Mouse (Mus musculus): Measurements from ENCODE around the gene Tm2d1. TPM values are rescaled to one million over a fixed set of nuclear protein-coding genes. Genes with fewer than 3 reads are reported as not detected.
"Not testable (repeated sequence)": the region's sequence is repeated elsewhere in the genome, so short reads cannot be mapped to it uniquely, and the experiment has no call there.

The Tm2d1 gene
- 10 to 100 TPM; 37.5 to 40.7 TPM for total RNA-seq (2021)
- long read RNA-seq, experiment 1, transcript Tm2d1-202 (7 exons, 1,027 nt) = major isoform, 70 of 74 reads
- long read RNA-seq, experiment 1, partial matches to known transcripts = 1 of 74 reads
- long read RNA-seq, experiment 1, other reads (novel, unspliced or antisense) = 2 of 74 reads
- long read RNA-seq, experiment 2, transcript Tm2d1-202 (7 exons, 1,027 nt) = major isoform, 48 of 49 reads
- long read RNA-seq, experiment 2, partial matches to known transcripts = 0 of 49 reads
- long read RNA-seq, experiment 2, other reads (novel, unspliced or antisense) = 1 of 49 reads

DNA sequence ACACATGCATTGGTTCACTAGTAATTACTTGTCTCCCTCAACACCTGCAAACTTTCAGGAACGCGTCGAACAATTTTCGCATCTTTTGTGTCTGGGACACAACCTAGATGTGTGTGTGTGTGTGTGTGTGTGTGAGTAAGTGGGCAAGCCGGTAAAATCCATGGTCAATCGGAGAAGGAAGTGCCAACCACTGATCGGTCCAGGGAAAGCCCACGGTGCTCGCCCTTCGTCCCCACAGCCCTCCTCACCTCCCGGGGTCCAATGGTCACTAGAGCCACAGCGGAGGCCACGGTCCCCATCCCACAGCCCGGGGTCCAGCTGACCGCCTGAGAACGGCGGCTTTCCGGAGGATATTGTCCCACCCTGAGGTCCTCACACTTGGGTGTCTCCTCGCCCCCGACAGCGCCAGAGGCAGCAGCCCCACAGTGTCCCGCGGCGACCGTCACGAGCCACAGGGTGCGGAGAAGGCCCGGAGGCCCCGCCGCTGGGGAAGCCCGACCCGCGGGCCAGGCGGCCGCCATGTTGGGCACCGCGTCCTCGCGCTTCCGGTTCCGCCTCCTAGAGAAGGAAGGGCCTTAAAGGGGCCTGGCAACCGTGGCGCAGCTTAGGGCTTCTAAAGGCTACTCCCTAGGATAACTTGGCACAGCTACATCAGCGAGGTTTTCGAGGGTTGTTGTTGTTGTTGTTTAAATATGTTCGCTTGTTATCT lies at the start of gene Tm2d1:
Gene Tm2d1, minus strand, starts transcription at position 591 of the 709 bp plus-strand sequence.
- intact Hi-C loops (cut with DNase I) = no loop called here
- DNase-seq = peak; percentile 86 to 90

DNA sequence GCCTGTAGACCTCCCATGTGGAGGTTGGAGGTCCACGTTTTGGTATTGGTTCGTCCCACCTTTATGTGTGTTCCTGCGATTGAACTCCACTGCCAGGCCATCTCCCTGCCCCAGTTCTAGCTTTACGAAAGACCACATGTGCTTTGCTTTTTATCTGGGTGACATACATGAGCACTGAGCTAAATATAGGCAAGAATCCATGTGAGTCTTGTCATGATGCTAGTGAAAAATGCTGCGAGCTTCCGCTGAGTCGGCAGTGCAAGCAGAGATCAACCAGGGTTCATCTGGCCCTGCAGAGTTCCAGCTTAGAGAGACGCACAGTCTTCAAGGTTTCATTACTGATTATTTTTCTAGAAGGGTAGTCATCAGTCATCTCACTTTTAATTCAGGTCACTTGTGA lies 45.3 kb upstream of the Tm2d1 start:
- DNase-seq = peak in 1 of 2 experiments; percentile 24
- intact Hi-C loops (cut with DNase I) = no loop called here

DNA sequence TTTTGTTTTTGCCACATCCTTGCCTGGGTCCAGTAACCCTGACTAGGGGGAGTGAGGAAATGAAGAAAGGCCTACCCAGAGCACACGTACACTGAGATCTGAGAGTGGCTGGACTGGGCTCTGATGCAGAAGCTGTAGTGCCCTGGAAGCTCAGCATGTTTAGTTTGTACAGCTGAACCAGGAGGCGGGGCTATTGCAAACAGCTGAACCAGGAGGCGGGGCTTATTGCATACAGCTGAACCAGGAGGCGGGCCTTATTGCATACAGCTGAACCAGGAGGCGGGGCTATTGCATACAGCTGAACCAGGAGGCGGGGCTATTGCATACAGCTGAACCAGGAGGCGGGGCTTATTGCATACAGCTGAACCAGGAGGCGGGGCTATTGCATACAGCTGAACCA lies 32.0 kb upstream of the Tm2d1 start:
- DNase-seq; intact Hi-C loops (cut with DNase I): not testable (repeated sequence)

- intact Hi-C loops (cut with DNase I) = no loop called here
Observed at GRCm38 (mm10) chr4:98408455-98408854, 25.3 kb upstream of the Tm2d1 start.

GRCm38 (mm10) chr4:98404412-98404811 lies 21.3 kb upstream of the Tm2d1 start:
- no peak for DNase-seq
- intact Hi-C loops (cut with DNase I) = no loop called here

More at GRCm38 (mm10) chr4:98408455-98408854, 25.3 kb upstream of the Tm2d1 start:
- no peak for DNase-seq

DNA sequence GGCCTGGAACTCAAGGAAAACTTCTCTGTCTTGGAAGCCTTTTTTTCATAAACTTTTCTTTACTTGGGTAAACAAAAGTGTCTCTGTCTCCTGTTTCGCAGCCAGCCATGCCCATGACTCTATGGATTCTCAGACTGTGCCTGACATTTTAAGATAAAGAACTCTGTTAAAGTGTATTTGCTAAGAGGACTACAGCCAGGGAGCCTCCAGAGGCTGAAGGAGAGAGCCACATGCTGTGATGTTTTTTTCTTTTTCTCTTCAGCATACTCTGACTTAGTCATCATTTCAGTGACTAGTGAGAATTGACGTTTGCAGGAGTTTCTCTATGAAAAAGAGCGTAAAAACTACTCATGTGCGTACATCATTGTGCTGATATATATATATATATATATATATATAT lies 20.4 kb upstream of the Tm2d1 start:
- DNase-seq = no peak
- intact Hi-C loops (cut with DNase I) = no loop called here

- no peak for DNase-seq
- intact Hi-C loops (cut with DNase I) = no loop called here
Observed at GRCm38 (mm10) chr4:98401584-98401962, 18.5 kb upstream of the Tm2d1 start.

GRCm38 (mm10) chr4:98400926-98401583 lies 17.9 kb upstream of the Tm2d1 start:
- intact Hi-C loops (cut with DNase I) = no loop called here
- no peak for DNase-seq

GRCm38 (mm10) chr4:98395690-98396437 lies 12.8 kb upstream of the Tm2d1 start, which contains the start of gene Patj:
TSS of gene Patj (plus strand) at chr4:98395785.
- intact Hi-C loops (cut with DNase I) = no loop called here
- DNase-seq = peak; percentile 58 to 69

- DNase-seq = no peak
- intact Hi-C loops (cut with DNase I) = no loop called here
Observed at GRCm38 (mm10) chr4:98395346-98395689, 12.2 kb upstream of the Tm2d1 start.

DNA sequence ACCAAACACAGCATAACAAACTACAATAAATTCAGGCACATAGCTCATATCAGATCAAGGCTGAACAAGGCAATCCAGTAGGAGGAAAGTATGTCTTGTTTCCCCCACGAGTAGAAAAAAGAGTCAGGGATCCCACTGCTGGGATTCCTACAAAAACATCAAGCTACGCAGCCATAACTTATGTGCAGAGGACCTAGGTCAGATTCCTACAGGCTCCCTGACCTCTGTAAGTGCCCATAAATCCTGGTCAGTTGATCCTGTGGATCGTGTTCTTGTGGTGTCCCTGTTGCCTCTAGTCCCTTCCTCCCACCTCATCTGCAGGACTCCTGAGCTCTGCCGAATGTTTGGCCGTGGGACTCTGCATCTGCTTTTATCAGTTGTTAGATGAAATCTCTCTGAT lies 1.9 kb upstream of the Tm2d1 start:
- DNase-seq = no peak
- intact Hi-C loops (cut with DNase I) = no loop called here

DNA sequence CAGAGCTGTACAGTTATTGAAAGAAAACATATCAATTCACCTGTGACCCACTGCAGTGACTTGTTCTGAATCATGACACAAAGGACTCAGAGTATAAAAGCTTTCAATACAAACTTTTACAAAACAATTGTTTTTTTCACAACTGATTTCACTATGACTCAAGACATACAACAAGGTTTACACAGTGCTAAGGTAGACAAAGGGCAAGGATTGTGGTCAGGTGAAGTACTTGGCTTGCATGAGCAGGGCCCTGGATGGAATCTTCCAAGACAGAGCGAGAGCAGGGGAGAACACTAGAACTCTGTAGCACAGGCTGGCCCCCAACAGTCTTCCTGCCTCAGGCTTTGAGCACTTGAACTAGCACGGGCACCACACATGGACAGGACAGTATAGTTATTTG lies 6.2 kb downstream of the Tm2d1 start:
- DNase-seq = no peak
- intact Hi-C loops (cut with DNase I) = no loop called here

- intact Hi-C loops (cut with DNase I) = no loop called here
- no peak for DNase-seq
Observed at GRCm38 (mm10) chr4:98375401-98375800, 7.7 kb downstream of the Tm2d1 start.

- no peak for DNase-seq
- intact Hi-C loops (cut with DNase I) = no loop called here
Observed at GRCm38 (mm10) chr4:98358034-98358809, 24.9 kb downstream of the Tm2d1 start.

DNA sequence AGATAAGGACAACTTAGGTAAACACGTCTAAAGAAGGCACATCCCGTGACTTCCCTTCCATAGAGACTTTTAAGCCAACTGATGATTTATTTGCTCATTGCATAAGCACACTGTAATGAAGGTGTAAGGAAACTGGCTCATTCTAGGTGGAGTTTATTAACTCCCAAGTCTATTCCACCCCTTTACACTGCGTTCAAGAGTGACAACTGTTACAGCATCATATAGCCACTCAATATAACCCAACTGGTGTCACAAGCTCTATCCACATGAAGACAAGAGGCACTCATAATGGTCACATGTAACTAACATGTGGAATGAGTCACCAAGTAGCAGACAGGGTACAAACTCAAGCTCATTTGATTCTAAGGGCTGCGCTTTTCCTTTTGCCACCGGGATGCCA lies 34.5 kb downstream of the Tm2d1 start:
- intact Hi-C loops (cut with DNase I) = no loop called here
- no peak for DNase-seq

DNA sequence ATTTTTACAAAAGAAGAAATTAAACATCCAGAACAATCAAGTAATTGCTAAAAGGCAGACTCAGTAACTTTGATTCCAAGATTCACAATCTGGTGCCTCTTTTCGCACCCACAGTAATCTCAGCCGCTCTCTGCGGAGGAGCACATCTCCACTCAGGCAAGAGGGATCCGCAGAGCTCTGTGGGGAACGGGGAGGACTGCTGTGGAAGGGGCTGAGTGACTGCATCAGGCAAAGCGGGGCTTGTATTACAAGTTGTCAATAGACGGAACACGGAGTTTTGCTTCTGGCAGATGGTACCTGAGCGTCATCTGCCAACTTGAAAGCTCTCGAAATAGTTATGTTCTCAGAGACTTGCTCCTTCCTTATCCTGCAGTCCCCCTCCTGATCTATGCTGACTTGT lies 37.3 kb downstream of the Tm2d1 start:
- no peak for DNase-seq
- intact Hi-C loops (cut with DNase I) = no loop called here

DNA sequence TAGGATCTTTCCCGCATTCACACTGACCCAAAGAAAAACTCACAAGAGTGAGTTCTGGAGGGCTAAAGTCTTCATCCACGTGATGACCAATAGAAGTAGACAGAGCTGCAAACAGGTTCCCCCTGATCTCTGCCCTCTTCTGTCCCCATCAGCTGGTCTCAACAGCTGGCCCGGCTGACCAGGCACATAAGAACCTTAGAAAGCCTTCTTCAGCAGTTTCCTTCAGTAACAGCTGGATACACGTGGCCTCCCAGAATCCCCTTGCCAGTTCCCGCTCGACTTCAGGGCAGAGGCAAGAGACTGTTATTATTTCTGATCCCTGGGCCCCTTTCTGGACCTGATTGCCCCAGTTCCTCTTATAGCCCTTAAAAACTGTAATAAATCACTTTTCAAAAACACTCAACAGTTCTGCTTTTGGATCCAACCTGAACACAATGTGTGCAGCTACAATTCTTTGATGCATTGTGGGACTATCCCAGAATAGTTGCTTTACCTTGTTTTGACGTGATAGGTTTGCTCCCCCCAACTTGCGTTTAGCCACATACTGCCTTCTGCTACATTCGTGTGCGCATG lies 43.0 kb downstream of the Tm2d1 start:
- intact Hi-C loops (cut with DNase I) = no loop called here
- DNase-seq = peak in 1 of 2 experiments; percentile 28

- DNase-seq = no peak
- intact Hi-C loops (cut with DNase I) = no loop called here
Observed at GRCm38 (mm10) chr4:98338636-98339630, 44.2 kb downstream of the Tm2d1 start.

GRCm38 (mm10) chr4:98337197-98337596 lies 45.9 kb downstream of the Tm2d1 start:
- intact Hi-C loops (cut with DNase I) = no loop called here
- no peak for DNase-seq

All from heart, postnatal 14 days (tissue).